Mouse (Mus musculus) CD4-positive, CD25-positive, alpha-beta regulatory T cell (primary cell): Measurements from ENCODE around the gene Efcab2. TPM values are rescaled to one million over a fixed set of nuclear protein-coding genes. Genes with fewer than 3 reads are reported as not detected.

Experiments
- polyA plus RNA-seq: library from polyadenylated mRNA; unstranded; fragments of 100-300 nt; shearing (Covaris generic); gene quantifications from one replicate; pipeline ENCODE4 v1.2.1, GENCODE M21; 2017

Efcab2 gene
- 4.6 TPM for polyA plus RNA-seq

GRCm38 (mm10) chr1:178405951-178406711 lies at the start of gene Efcab2:
Gene Efcab2 (plus strand): TSS chr1:178406085.

GRCm38 (mm10) chr1:178528431-178529351 lies 122.8 kb downstream of the Efcab2 start, which contains the start of gene Kif26b:
Gene Kif26b (plus strand): TSS chr1:178529125.

Other genes starting within 250 kb of the Efcab2 start
- 31.4 TPM for gene Desi2, start 218.7 kb upstream of the Efcab2 start, polyA plus RNA-seq
- 195 TPM for gene Cox20, start 87.0 kb upstream of the Efcab2 start, polyA plus RNA-seq
- gene Hnrnpu, start 68.3 kb upstream of the Efcab2 start, polyA plus RNA-seq: 993 TPM
- gene Kif26b, start 123.0 kb downstream of the Efcab2 start, polyA plus RNA-seq: 0.13 TPM